8 mouse cellular contexts compared by ENCODE assay signal in the genomic region with DNA sequence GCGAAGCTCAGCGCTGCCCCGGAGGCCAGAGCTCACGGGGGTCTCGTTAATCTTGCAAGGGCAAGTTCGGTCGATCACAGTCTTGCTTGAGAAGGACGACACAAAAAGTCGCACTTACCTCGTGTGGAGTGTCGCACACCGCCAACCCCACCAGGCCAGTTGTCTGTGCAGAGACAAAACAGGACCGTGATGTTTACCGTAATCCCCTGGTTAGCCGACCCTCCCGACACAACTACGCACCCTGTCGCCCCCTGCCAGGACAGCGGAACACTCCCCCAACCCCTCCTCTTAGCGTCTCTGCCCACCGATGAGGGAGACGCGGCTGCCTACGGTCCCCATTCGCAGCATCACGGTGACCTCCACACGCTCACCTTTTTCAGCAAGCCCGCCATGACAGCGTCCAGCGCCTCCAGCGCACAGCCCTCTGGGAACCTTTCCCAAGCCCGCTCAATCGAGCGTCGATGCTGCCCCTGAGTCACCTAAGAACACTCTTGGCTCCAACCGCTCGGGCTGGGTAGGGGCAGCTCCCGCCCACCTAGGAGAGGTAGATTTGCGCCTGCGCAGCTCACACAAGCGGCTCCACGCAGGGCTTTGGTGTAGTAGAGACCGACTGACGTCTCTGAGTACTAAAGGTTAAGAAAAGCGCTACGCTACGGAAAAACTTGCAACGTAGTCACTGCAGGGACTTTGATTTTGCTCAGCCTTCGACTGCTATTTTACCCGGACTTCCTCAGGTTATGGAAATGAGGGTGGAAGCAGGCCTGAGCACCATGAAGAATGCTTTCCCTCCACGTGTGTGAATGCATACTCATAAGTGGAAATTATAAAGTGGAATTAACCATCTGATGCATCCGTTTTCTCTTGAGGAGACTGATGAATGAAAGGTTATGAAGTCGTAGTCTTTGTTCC. TPM values are rescaled to one million over a fixed set of nuclear protein-coding genes. Genes with fewer than 3 reads are reported as not detected.
A peak's percentile ranks its signal among the peaks of the same experiment; 100 is the strongest.
DNase-seq lines count a peak whose midpoint lies in the region; ATAC-seq and TF ChIP-seq lines count a peak whose summit lies in the region.

A gene (minus strand): TSS at position 859 of the 909 bp plus-strand sequence.

- H3K4me1 ChIP-seq in E14TG2a.4 (replicated peaks; ENCODE audit: low read depth, low read length): peaks cover 19% of the 10 kb centered on the region
- peaks cover 21% of the 10 kb centered on the region for H3K4me1 ChIP-seq in forebrain, embryonic 12.5 days
- peaks cover 29% of the 10 kb centered on the region for H3K4me1 ChIP-seq in heart, postnatal 0 days (ENCODE audit: control insufficient read depth, insufficient read depth)
- peaks cover 8% of the 10 kb centered on the region; the same call in 1 of the 2 replicates for H3K4me1 ChIP-seq in liver, embryonic 16.5 days (ENCODE audit: control insufficient read depth, low read depth, low read length)
- H3K4me1 ChIP-seq in neural tube, embryonic 13.5 days (replicated peaks): peaks cover 23% of the 10 kb centered on the region
- H3K4me1 ChIP-seq in testis, adult 2 months (ENCODE audit: control insufficient read depth, insufficient read depth, low read length): no peaks in the 10 kb centered on the region; the same call in 1 of the 2 replicates

- TF ChIP-seq CTCF in E14TG2a.4 (conservative IDR thresholded peaks at IDR 0.05; ENCODE audit: low read length): no peak
- TF ChIP-seq CTCF in heart, postnatal 0 days (IDR thresholded peaks at IDR 0.05; ENCODE audit: low read depth): no peak
- TF ChIP-seq CTCF in testis, adult 2 months (IDR thresholded peaks at IDR 0.05; ENCODE audit: control insufficient read depth, insufficient read depth, insufficient replicate concordance, low read depth, low read length): no peak

- peak within 1 kb of the TSS; percentile 94 for H3K4me3 ChIP-seq in E14TG2a.4 (replicated peaks; ENCODE audit: low read length)
- peak within 1 kb of the TSS; percentile 78 for H3K4me3 ChIP-seq in forebrain, embryonic 12.5 days (replicated peaks)
- peak within 1 kb of the TSS; percentile 72 for H3K4me3 ChIP-seq in heart, postnatal 0 days (ENCODE audit: low read depth, low read length)
- H3K4me3 ChIP-seq in liver, embryonic 16.5 days (ENCODE audit: low read depth, low read length): peak within 1 kb of the TSS; percentile 82
- peak within 1 kb of the TSS; percentile 81 for H3K4me3 ChIP-seq in neural tube, embryonic 13.5 days
- peak within 1 kb of the TSS; percentile 94 for H3K4me3 ChIP-seq in testis, adult 2 months (ENCODE audit: control insufficient read depth, low read depth, low read length)

- no peak for TF ChIP-seq EP300 in heart, postnatal 0 days (IDR thresholded peaks at IDR 0.05; ENCODE audit: low read depth)

- peak within 1 kb of the TSS; percentile 59 for H3K4me2 ChIP-seq in forebrain, embryonic 12.5 days
- peak within 1 kb of the TSS; percentile 67 for H3K4me2 ChIP-seq in heart, postnatal 0 days (ENCODE audit: low read depth, low read length)
- H3K4me2 ChIP-seq in liver, embryonic 16.5 days (ENCODE audit: low read depth, low read length): peak within 1 kb of the TSS; percentile 64
- H3K4me2 ChIP-seq in neural tube, embryonic 13.5 days: peak within 1 kb of the TSS; percentile 82

- peak within 1 kb of the TSS; percentile 9; the same call in 1 of the 2 replicates for H3K27ac ChIP-seq in forebrain, embryonic 12.5 days
- H3K27ac ChIP-seq in heart, postnatal 0 days (ENCODE audit: low read depth): peak within 1 kb of the TSS; percentile 61
- H3K27ac ChIP-seq in liver, embryonic 16.5 days (ENCODE audit: low read length): 0 out of 2 replicates have a peak within 1 kb of the TSS, but pooled peaks have one; percentile 28
- peak within 1 kb of the TSS; percentile 59 for H3K27ac ChIP-seq in neural tube, embryonic 13.5 days (replicated peaks)
- peak within 1 kb of the TSS; percentile 65 for H3K27ac ChIP-seq in testis, adult 2 months (ENCODE audit: control insufficient read depth, insufficient read depth, low read depth, low read length)

- no peaks in the 10 kb centered on the region for H3K9me3 ChIP-seq in E14TG2a.4 (ENCODE audit: low read length)
- no peaks in the 10 kb centered on the region for H3K9me3 ChIP-seq in forebrain, embryonic 12.5 days
- H3K9me3 ChIP-seq in heart, postnatal 0 days (replicated peaks; ENCODE audit: control insufficient read depth, low read length): no peaks in the 10 kb centered on the region
- H3K9me3 ChIP-seq in liver, embryonic 16.5 days (replicated peaks; ENCODE audit: control insufficient read depth, low read length): no peaks in the 10 kb centered on the region
- no peaks in the 10 kb centered on the region for H3K9me3 ChIP-seq in neural tube, embryonic 13.5 days

- DNase-seq in c-Kit-positive CD71-positive TER-119-positive erythroid progenitor cells, embryonic 14.5 days (ENCODE audit: low spot score): peak; percentile 94
- peak; percentile 98 for DNase-seq in heart, postnatal 0 days (ENCODE audit: low spot score)
- peak; percentile 92 to 96 for DNase-seq in kidney, postnatal 4 days

- TF ChIP-seq POLR2A in testis, adult 2 months (IDR thresholded peaks at IDR 0.05; ENCODE audit: control insufficient read depth, low read depth, low read length): peak; percentile 90

- H3K9ac ChIP-seq in forebrain, embryonic 12.5 days: peak within 1 kb of the TSS; percentile 70
- peak within 1 kb of the TSS; percentile 68 for H3K9ac ChIP-seq in heart, postnatal 0 days (replicated peaks; ENCODE audit: low read depth, low read length)
- H3K9ac ChIP-seq in liver, embryonic 16.5 days (ENCODE audit: low read depth, low read length): peak within 1 kb of the TSS; percentile 75
- H3K9ac ChIP-seq in neural tube, embryonic 13.5 days: peak within 1 kb of the TSS; percentile 81

- H3K36me3 ChIP-seq in E14TG2a.4 (ENCODE audit: insufficient read depth, low read length): peaks cover 25% of the 10 kb centered on the region
- H3K36me3 ChIP-seq in forebrain, embryonic 12.5 days (replicated peaks): peaks cover 1% of the 10 kb centered on the region; the same call in 1 of the 2 replicates
- H3K36me3 ChIP-seq in heart, postnatal 0 days (replicated peaks; ENCODE audit: control insufficient read depth, insufficient read depth, low read length): peaks cover 7% of the 10 kb centered on the region
- peaks cover 2% of the 10 kb centered on the region; the same call in 1 of the 2 replicates for H3K36me3 ChIP-seq in liver, embryonic 16.5 days (ENCODE audit: control insufficient read depth, insufficient read depth)
- peaks cover 8% of the 10 kb centered on the region for H3K36me3 ChIP-seq in neural tube, embryonic 13.5 days
- no peaks in the 10 kb centered on the region for H3K36me3 ChIP-seq in testis, adult 2 months (ENCODE audit: control insufficient read depth, insufficient read depth, low read length)

- H3K27me3 ChIP-seq in E14TG2a.4 (ENCODE audit: insufficient read depth, low read length): no peaks in the 10 kb centered on the region
- no peaks in the 10 kb centered on the region for H3K27me3 ChIP-seq in forebrain, embryonic 12.5 days
- no peaks in the 10 kb centered on the region for H3K27me3 ChIP-seq in heart, postnatal 0 days (ENCODE audit: control insufficient read depth, insufficient read depth, low read length)
- no peaks in the 10 kb centered on the region for H3K27me3 ChIP-seq in liver, embryonic 16.5 days (ENCODE audit: control insufficient read depth, insufficient read depth, low read depth, low read length)
- no peaks in the 10 kb centered on the region for H3K27me3 ChIP-seq in neural tube, embryonic 13.5 days
- no peaks in the 10 kb centered on the region for H3K27me3 ChIP-seq in testis, adult 2 months (ENCODE audit: control insufficient read depth, insufficient read depth, low read length)

- ATAC-seq in forebrain, embryonic 12.5 days (ENCODE audit: low FRiP score): peak; percentile 98
- ATAC-seq in heart, postnatal 0 days (ENCODE audit: insufficient read depth, low read depth): peak; percentile 97
- ATAC-seq in liver, embryonic 16.5 days (ENCODE audit: low read depth): peak; percentile 99
- ATAC-seq in neural tube, embryonic 13.5 days (ENCODE audit: low read depth): peak; percentile 98

- under 1% methylated on average over 53 of the region's 53 CpGs for WGBS in forebrain, embryonic 12.5 days
- WGBS in heart, postnatal 0 days: under 1% methylated on average over 53 of the region's 53 CpGs
- WGBS in liver, embryonic 16.5 days (ENCODE audit: insufficient replicate concordance): under 1% methylated on average over 53 of the region's 53 CpGs
- under 1% methylated on average over 53 of the region's 53 CpGs for WGBS in neural tube, embryonic 13.5 days

RNA-seq across cellular contexts. Expression of the gene that starts here (rescaled TPM):
- 299 and 302 TPM in 2 replicates for polyA plus RNA-seq in forebrain, embryonic 12.5 days (2016; fragmentation: Nextera tagmentation; extraction: Ambion mirVana)
- total RNA-seq in heart, postnatal 0 days (2014; rRNA removed; ENCODE audit: low replicate concordance): 55.0 and 113 TPM in 2 replicates
- 1,697 and 1,774 TPM in 2 replicates for polyA plus RNA-seq in heart, postnatal 0 days (2015; fragmentation: Nextera tagmentation; extraction: Ambion mirVana)
- 175 and 193 TPM in 2 replicates for polyA plus RNA-seq in liver, embryonic 16.5 days (2015; fragmentation: Nextera tagmentation; extraction: Ambion mirVana)
- polyA plus RNA-seq in neural tube, embryonic 13.5 days (2015; fragmentation: Nextera tagmentation; extraction: Ambion mirVana): 458 and 481 TPM in 2 replicates
- 21.9 and 25.4 TPM in 2 replicates for polyA plus RNA-seq in testis, adult 2 months (2012; rRNA removed)

Comparison
In these comparisons a context has a peak if more than half of its experiments do, and no peak if none do; other contexts are left out.
1. Peak in every context shown above with its lines: DNase-seq, ATAC-seq, H3K4me3 ChIP-seq and H3K27ac ChIP-seq.
2. H3K27ac ChIP-seq: peak in every context shown above with its lines; median percentile 65 in testis, adult 2 months; 61 in heart, postnatal 0 days; 59 in neural tube, embryonic 13.5 days; 28 in liver, embryonic 16.5 days; 9 in forebrain, embryonic 12.5 days.